Mouse (Mus musculus): ENCODE data around the gene 4930503B20Rik.

Gene 4930503B20Rik

DNA sequence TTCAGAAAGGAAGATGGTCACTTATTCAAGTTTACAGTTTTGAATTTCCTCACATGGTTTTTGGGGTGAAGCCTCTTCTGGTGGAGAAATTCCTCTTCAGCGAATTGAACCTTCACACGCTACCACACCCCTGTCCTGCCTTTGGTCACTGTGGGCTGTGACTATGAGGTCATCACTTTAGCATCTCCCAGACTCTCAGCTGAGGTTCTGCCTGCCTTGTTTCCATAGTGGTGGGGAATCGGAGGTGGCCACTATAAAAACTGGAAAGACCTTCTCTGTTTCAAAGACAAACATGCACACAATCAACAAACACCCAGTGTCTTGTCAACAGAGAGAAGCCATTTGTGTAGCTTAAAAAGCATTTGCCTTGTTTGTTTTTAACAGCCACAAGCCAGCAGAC lies at the start of gene 4930503B20Rik:
TSS of gene 4930503B20Rik (minus strand) at position 101 of the 400 bp plus-strand sequence.
- no peak for DNase-seq

GRCm38 (mm10) chr3:146700051-146700450 lies 48.9 kb upstream of the 4930503B20Rik start:
- no peak for DNase-seq

DNA sequence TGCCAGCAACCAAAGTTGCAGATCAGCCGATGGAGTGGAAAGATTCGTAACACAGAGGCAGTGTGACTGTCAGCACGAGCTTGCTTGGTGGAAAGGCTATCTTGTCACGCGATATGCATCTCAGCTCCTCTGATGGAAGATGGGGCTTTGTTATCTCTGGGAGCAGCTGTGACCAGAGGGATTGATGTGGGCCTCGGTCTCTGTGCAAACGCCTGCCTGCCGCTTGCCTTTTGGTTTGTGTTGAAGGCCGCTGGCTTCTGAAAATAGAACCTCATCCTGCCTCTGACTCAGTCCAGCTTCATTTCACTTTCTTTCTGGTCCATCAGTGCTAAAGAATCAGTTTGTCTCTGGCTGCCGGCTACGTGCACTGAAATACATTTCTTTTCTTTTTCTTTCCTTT lies 47.9 kb upstream of the 4930503B20Rik start:
- DNase-seq, result no peak

DNA sequence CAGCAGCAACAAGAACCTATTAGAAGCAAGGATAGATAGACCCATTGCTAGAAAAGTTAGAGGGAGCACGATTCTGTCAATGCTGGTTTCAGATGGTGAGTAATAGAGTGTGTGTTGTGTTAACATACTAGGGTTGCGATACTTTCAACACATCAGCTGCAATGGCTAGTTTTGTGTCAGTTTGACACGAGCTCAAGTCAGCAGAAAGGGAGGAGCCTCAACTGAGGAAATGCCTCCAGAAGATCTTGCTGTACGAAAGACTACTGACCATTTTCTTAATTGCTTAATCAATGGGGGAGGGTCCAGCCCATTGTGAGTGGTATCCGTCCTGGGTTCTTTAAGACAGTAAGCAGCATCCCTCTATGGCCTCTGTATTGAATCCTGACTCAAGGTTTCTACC lies 41.4 kb upstream of the 4930503B20Rik start:
- DNase-seq, result no peak

DNA sequence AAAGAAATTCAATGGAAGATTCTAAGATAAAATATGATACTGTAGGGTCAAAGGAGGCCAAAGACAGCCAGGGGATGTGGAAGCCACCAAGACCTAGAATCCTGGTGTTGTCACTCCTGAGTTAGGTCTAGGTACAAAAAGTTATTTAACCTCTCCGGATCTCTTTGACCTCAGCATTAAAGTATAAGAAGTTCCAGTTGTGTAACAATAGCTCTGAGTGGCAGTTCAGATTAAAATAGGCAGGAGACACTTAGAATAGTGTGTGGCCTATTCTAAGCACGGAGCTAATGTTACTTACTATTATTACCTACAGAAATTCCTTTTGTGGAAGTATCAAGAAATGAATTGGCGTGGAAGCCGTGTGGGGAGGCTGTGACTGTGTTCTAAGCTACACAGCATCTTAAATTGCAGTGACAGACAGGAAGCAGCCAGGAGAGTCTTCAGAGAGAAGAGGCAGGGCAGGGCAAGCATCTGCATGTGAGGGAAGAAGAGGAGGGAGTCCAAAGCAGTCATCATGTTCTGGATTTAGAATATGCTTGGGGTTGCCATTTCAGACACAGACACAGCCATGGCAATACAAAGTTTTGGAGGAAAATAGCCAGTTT lies 36.1 kb upstream of the 4930503B20Rik start:
- no peak for DNase-seq

- no peak for DNase-seq
Measured at GRCm38 (mm10) chr3:146686428-146686827, 35.3 kb upstream of the 4930503B20Rik start.

- DNase-seq, result peak; percentile 54
Measured at GRCm38 (mm10) chr3:146684811-146685675, 33.9 kb upstream of the 4930503B20Rik start, which contains the start of gene Samd13. Gene Samd13 (minus strand): TSS chr3:146685592.

GRCm38 (mm10) chr3:146683095-146683494 lies 32.0 kb upstream of the 4930503B20Rik start:
- DNase-seq, result no peak

DNA sequence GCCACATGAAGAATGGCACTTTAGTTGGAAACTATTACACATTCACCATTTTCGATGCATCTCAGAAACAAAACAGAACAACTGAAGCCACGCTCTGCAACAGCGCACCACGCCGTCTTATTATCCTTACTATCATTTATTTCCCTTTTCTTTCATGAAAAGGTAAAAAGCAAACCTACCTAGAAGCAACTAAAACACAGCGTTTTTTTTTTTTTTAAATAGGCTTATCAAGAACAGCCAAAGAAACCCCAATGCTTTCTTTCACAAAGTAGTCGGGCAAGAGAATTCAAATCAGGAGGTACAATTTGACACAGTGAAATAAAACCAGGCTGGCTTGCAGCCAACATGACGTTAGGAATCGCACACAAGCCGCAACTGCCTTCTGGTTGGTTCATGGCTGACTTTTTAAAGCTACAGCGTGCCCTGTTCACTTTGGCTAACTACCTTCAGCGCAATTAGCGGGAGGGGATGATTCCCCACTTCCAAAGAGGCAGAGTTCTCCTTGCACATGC lies 31.1 kb upstream of the 4930503B20Rik start:
- DNase-seq, result peak; percentile 53

DNA sequence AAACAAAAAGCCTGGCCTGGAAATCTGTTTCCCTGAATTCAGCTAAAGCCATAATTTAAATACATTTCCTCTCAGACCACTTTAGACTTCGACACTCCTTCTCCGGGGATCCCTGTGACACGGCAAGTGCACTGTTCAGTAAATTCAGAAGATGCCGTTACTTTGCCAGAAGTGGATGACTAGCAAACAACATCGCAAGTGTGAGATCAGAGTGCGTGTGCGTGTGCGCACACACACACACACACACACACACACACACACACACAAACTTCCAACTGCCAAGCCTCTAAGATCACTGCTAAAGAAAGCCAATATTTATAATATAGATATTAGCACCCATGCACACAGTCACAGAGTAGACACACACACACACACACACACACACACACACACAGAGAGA lies 30.6 kb upstream of the 4930503B20Rik start:
- no peak for DNase-seq

DNA sequence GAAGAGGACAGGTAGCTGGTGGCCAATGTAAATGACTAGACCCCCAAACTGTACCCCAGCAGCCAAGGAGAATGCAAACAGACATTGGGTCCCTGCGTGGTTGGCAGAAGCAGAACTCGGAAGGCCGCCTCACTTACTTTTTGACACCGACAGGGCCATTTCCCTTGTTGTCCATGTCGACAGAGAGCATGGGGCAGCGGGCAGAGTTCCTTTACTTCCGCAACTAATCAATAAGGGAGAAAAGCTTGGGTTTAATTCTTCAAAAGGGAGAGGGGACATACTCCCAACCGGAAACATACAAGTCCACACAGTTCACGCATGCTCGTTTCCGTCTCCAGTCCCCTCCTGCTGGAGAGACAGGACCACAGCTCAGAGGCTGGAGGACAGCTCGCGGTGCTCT lies 29.5 kb upstream of the 4930503B20Rik start:
- no peak for DNase-seq

DNA sequence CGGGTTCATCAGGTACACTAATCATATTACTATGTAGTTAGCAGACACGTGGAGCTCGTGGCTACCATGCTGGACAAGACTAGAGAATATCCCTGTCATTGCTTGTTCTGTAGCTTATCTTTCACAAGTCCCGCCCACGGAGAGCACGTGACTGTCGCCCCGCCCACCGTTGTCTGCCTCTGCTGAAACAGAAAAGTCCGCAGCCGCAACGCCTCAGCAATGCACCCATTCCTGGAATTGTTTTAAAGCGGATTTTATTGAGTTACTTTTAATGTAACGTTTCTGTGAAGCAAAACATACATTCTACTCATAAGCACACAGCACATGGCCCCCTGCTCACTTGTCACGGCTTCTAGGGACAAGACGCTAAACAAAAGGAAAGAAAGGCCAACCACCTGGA lies 28.5 kb upstream of the 4930503B20Rik start:
- DNase-seq, result no peak

- DNase-seq, result no peak
Measured at GRCm38 (mm10) chr3:146676193-146676592, 25.1 kb upstream of the 4930503B20Rik start.

- no peak for DNase-seq
Measured at GRCm38 (mm10) chr3:146675101-146675500, 24.0 kb upstream of the 4930503B20Rik start.

DNA sequence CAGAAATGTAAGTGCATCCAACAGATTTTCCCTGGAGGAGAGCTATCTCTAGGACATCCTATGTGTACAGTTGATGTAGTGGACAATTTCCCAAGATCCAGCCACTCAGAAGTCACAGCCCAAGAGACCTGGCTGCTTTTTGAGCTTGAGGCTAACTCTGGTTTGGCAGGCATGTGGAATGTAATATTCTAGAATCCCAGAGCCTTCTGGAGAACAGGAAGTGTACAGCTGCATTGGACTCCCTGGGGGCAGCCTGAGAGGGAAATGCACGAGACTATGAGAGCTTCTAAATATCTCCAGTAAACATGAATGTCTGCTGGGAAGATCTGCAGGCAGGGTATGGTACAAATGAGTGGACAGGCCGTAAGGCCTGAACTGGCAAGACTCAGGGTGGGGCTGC lies 20.0 kb upstream of the 4930503B20Rik start:
- DNase-seq, result no peak

DNA sequence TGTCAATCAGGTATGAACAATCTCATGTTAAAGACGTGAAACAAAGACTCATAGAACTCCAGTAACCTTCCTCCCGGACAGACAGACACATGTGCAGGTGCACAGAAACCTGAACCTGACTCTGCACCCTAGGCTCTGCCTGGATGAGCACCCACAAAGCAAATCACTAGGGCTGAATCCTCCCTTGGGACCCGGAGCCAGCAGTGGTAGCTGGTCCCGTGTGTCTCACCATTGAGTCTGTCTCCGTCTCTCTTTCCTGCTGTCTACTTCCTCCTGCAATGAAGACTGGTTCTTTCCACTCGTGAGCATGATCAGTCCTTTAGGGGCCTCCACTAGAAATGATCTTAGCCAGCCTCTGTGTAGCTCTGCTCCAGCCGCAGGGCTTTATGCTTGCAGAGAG lies 10.8 kb upstream of the 4930503B20Rik start:
- no peak for DNase-seq

DNA sequence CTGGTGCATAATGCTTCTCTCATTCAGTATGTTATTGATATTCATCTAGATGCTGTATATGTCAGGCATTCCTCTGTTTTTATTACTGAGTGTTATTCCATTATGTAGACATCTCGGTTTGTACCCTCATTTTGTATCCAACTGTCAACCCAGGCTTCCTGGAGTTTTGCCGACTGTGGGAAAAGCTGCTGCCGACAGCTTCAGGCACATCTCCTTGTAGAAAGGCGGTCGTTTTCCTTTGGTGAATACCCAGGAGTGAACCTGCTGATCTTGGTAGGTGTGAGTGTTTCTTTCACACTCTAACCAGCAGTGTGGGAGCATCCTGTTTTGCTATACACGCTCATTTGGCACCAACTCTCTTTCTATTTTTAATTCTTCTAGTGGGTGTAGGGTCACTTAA lies 9.9 kb upstream of the 4930503B20Rik start:
- no peak for DNase-seq

DNA sequence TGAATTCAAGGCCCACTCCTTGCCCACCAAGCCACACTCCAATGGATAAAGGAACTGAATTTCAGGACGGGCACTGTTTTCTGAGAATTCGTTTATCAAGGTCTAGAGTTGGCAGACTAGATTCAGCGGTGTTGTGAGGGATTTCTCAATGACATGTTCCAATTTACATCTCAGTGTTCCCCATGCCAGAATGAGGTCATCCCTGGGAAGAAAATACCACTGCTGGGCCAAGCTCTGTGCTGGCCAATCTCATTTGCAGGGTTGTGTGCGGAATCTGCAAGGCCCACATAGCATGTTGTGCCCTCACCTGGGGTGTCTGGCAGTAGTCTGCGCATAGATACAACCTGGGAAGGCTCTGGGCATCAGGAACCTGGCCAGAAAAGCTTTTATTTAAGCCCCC lies 8.2 kb upstream of the 4930503B20Rik start:
- DNase-seq, result no peak

- DNase-seq, result no peak
Measured at GRCm38 (mm10) chr3:146658061-146658639, 7.0 kb upstream of the 4930503B20Rik start.

- no peak for DNase-seq
Measured at GRCm38 (mm10) chr3:146657433-146657832, 6.3 kb upstream of the 4930503B20Rik start.

DNA sequence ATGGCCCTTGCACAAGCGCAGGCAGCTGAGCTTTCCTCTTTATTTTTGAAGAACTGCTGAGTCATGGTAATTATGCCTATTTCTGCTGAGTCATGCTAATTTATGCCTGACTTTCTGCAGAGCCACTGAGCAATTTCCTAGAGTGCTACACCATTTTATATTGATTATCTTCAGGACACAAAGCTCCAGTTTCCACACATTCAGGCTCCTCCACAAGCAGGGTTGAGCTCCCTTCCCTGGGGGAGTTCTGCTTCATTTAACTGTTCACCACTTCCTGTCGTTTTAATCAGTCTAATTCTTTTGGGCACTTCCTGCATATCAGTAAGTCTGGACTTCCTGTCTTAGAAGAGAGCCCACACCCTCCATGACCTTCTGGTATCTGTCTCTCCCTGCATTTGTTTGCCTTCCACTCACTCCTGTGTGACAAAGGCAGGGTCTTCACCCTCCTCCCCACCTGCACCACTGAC lies 4.0 kb upstream of the 4930503B20Rik start:
- DNase-seq, result no peak

DNA sequence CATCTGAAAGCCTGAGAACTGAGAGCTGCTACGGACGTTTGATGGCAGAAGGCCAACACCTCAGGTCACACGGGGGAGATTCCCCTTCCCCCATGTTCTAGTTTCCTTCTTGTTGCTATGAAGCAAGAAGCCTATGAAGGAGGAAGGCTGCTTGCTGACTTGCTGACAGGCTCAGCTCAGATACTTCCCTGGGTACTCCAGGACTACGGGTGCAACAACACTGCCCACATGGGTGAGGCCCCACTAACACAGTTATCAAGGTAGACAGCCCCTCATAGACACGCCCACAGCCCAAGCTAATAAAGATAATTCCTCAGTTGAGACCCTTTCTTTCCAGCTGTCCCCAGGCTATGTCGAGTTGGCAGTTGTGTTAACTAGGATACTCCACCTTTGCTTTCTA lies 2.6 kb upstream of the 4930503B20Rik start:
- no peak for DNase-seq

DNA sequence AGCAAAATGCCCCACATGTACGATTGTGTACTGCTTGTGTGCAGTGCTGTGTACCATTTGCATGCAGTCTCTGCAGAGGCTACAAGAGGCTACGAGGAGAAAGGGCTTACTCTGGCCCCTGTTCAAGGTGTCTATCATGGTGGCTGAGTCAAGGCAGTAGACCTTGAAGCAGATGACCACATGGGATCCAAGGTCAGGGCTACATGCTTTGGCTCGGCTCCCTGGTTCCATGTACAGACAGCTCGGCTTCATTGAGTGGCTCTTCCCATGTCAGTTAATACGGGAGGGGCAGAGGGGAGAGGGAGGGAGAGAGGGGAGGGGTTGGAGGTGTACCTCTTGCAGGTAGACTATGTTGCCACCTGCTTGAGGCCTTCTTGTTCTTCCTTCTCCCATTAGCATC lies 1.3 kb upstream of the 4930503B20Rik start:
- no peak for DNase-seq

DNA sequence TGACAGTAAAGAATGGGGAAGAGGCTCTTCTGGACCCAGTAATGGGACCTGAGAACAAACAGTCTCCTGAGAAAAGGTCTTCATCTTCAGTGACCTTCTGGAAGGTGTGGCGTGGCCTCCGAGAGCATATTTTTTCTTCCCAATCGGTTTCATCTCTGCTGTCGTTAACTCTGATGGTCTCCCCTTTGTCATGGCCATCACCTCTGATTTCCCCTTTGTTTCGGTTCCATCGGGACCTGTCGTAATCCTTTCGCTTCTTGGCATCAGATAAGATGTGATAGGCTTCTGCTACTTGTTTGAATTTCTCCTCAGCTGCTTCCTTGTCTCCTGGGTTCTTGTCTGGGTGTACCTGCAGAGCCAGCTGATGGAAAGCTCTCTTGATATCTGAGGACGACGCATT lies 401 bp downstream of the 4930503B20Rik start:
- no peak for DNase-seq
